Mouse (Mus musculus) ES-Bruce4 (cell line): Measurements from ENCODE around the gene Robo2. TPM values are rescaled to one million over a fixed set of nuclear protein-coding genes. Genes with fewer than 3 reads are reported as not detected.

Experiments
- H3K27ac ChIP-seq: 2 replicates; pipeline ENCODE4 v1.5.1; 2012; ENCODE audit warnings: low read length, inconsistent platforms; ENCODE audit not compliant: insufficient read depth
- H3K27me3 ChIP-seq: 2 replicates; pipeline ENCODE4 v1.6.1; 2012; ENCODE audit warnings: mild to moderate bottlenecking, low read length, inconsistent platforms; ENCODE audit not compliant: control insufficient read depth, poor library complexity, insufficient read depth, severe bottlenecking
- H3K36me3 ChIP-seq: 2 replicates; pipeline ENCODE4 v1.6.1; 2012; ENCODE audit warnings: inconsistent platforms, mild to moderate bottlenecking, low read length, moderate library complexity; ENCODE audit not compliant: control insufficient read depth, poor library complexity, insufficient read depth, severe bottlenecking
- H3K4me1 ChIP-seq: one replicate; pipeline ENCODE4 v1.8.1; 2011; ENCODE audit warnings: low read length; ENCODE audit not compliant: control insufficient read depth, insufficient read depth
- H3K4me3 ChIP-seq: 2 replicates; pipeline ENCODE4 v1.5.1; 2011; ENCODE audit warnings: low read depth, mild to moderate bottlenecking, low read length
- H3K9ac ChIP-seq: 2 replicates; pipeline ENCODE4 v1.6.1; 2012; ENCODE audit warnings: low read depth, mild to moderate bottlenecking, inconsistent platforms; ENCODE audit not compliant: poor library complexity, severe bottlenecking
- H3K9me3 ChIP-seq: replicated peaks from 2 replicates; pipeline ENCODE4 v1.6.1; 2012; ENCODE audit warnings: mild to moderate bottlenecking, low read length, inconsistent platforms; ENCODE audit not compliant: control insufficient read depth, poor library complexity, insufficient read depth, severe bottlenecking
- CTCF ChIP-seq: IDR thresholded peaks from one replicate; pipeline ENCODE4 v1.8.1; 2011; ENCODE audit warnings: low read depth, low read length
- EP300 ChIP-seq: IDR thresholded peaks from 2 replicates; pipeline ENCODE4 v1.6.1; 2011; ENCODE audit warnings: low read depth, low read length; ENCODE audit not compliant: insufficient read depth
- POLR2A ChIP-seq: IDR thresholded peaks from one replicate; pipeline ENCODE4 v1.8.1; 2011; ENCODE audit warnings: low read length; ENCODE audit not compliant: insufficient read depth
- polyA plus RNA-seq: library from polyadenylated mRNA; stranded (reverse); fragments of >200 nt; gene quantifications from 2 replicates; pipeline ENCODE4 v1.2.4, GENCODE M21; 2011; ENCODE audit warnings: low read depth; ENCODE audit not compliant: missing spikeins, insufficient read depth, insufficient read length

Robo2 gene
- polyA plus RNA-seq, 1 experiment: 0.91 TPM

GRCm38 (mm10) chr16:74313222-74313621 is 98.4 kb downstream of the Robo2 start:
- H3K4me3 ChIP-seq: no peak overlapping the region
- H3K36me3 ChIP-seq: no peaks in the 10 kb centered on the region
- no peaks in the 10 kb centered on the region for H3K4me1 ChIP-seq
- no peaks in the 10 kb centered on the region for H3K27me3 ChIP-seq
- no peak for TF ChIP-seq EP300
- TF ChIP-seq CTCF: no peak
- no peak for TF ChIP-seq POLR2A
- H3K9me3 ChIP-seq: no peaks in the 10 kb centered on the region
- H3K9ac ChIP-seq: no peak overlapping the region
- no peak overlapping the region for H3K27ac ChIP-seq

GRCm38 (mm10) chr16:74307543-74307887 is 104.1 kb downstream of the Robo2 start:
- Histone ChIP-seq H3K27ac (no peak overlapping the region), H3K9ac (no peak overlapping the region), H3K9me3 (no peaks in the 10 kb centered on the region), H3K4me3 (no peak overlapping the region), H3K4me1 (no peaks in the 10 kb centered on the region), H3K36me3 (no peaks in the 10 kb centered on the region), H3K27me3 (no peaks in the 10 kb centered on the region)
- no peak for TF ChIP-seq EP300
- no peak for TF ChIP-seq CTCF

GRCm38 (mm10) chr16:74306876-74307542 is 104.6 kb downstream of the Robo2 start:
- no peak overlapping the region for H3K27ac ChIP-seq
- H3K9me3 ChIP-seq: no peaks in the 10 kb centered on the region
- no peak overlapping the region for H3K4me3 ChIP-seq
- H3K27me3 ChIP-seq: no peaks in the 10 kb centered on the region
- TF ChIP-seq CTCF: no peak
- no peak for TF ChIP-seq POLR2A
- no peak for TF ChIP-seq EP300
- H3K36me3 ChIP-seq: no peaks in the 10 kb centered on the region
- H3K4me1 ChIP-seq: no peaks in the 10 kb centered on the region
- no peak overlapping the region for H3K9ac ChIP-seq

GRCm38 (mm10) chr16:74287878-74288277 is 123.7 kb downstream of the Robo2 start:
- Histone ChIP-seq H3K36me3 (no peaks in the 10 kb centered on the region), H3K27ac (no peak overlapping the region), H3K9me3 (no peaks in the 10 kb centered on the region), H3K4me3 (no peak overlapping the region), H3K9ac (no peak overlapping the region), H3K27me3 (no peaks in the 10 kb centered on the region), H3K4me1 (no peaks in the 10 kb centered on the region)
- no peak for TF ChIP-seq CTCF
- no peak for TF ChIP-seq POLR2A
- TF ChIP-seq EP300: no peak

- H3K9ac ChIP-seq: no peak overlapping the region
- no peaks in the 10 kb centered on the region for H3K9me3 ChIP-seq
- no peaks in the 10 kb centered on the region for H3K4me1 ChIP-seq
- H3K27me3 ChIP-seq: no peaks in the 10 kb centered on the region
- H3K36me3 ChIP-seq: no peaks in the 10 kb centered on the region
- TF ChIP-seq EP300: no peak
- no peak for TF ChIP-seq POLR2A
- TF ChIP-seq CTCF: no peak
- no peak overlapping the region for H3K4me3 ChIP-seq
- no peak overlapping the region for H3K27ac ChIP-seq
Measured at GRCm38 (mm10) chr16:74282549-74282948, 129.1 kb downstream of the Robo2 start.

- H3K4me3 ChIP-seq: no peak overlapping the region
- no peak overlapping the region for H3K9ac ChIP-seq
- H3K27me3 ChIP-seq: no peaks in the 10 kb centered on the region
- no peak overlapping the region for H3K27ac ChIP-seq
- H3K9me3 ChIP-seq: no peaks in the 10 kb centered on the region
- no peaks in the 10 kb centered on the region for H3K36me3 ChIP-seq
- no peaks in the 10 kb centered on the region for H3K4me1 ChIP-seq
- TF ChIP-seq POLR2A (no peak), EP300 (no peak), CTCF (no peak)
Measured at GRCm38 (mm10) chr16:74276855-74277573, 134.6 kb downstream of the Robo2 start.
